ENCODE assay signal across 9 mouse cellular contexts in genomic region chr2:57103845-57104660, GRCm38 (mm10). TPM values are rescaled to one million over a fixed set of nuclear protein-coding genes. Genes with fewer than 3 reads are reported as not detected.
DNase-seq lines count a peak whose midpoint lies in the region; ATAC-seq and TF ChIP-seq lines count a peak whose summit lies in the region.
"Had no signal": no experiment of that assay in that cellular context is flagged by ENCODE, and none has a peak within 500 bp of the region (broad histone marks: within the 10 kb centered on the region; RNA-seq: fewer than 3 reads in every experiment).

No protein-coding gene starts in this region.

- under 1% methylated on average over 26 of the region's 26 CpGs for WGBS in kidney, embryonic 15.5 days
- WGBS in embryonic facial prominence, embryonic 11.5 days, result 1% methylated on average over 26 of the region's 26 CpGs
- WGBS in forebrain, postnatal 0 days, result 7% methylated on average over 26 of the region's 26 CpGs
- WGBS in midbrain, embryonic 12.5 days, result under 1% methylated on average over 26 of the region's 26 CpGs

- no peak for ATAC-seq in kidney, embryonic 15.5 days (replicated peaks; ENCODE audit: low FRiP score)
- ATAC-seq in embryonic facial prominence, embryonic 11.5 days (replicated peaks; ENCODE audit: insufficient number of reproducible peaks, low FRiP score, low TSS enrichment, low read depth), result no peak
- no peak for ATAC-seq in forebrain, postnatal 0 days
- peak; percentile 39; the same call in 1 of the 2 replicates for ATAC-seq in midbrain, embryonic 12.5 days (ENCODE audit: low FRiP score, low read depth)
- ATAC-seq in erythroid progenitor cell, adult 5-6 weeks (replicated peaks; ENCODE audit: low FRiP score, poor library complexity, severe bottlenecking), result no peak

- H3K9me3 ChIP-seq in kidney, embryonic 15.5 days (replicated peaks), result no peaks in the 10 kb centered on the region
- no peaks in the 10 kb centered on the region for H3K9me3 ChIP-seq in embryonic facial prominence, embryonic 11.5 days (replicated peaks; ENCODE audit: control insufficient read depth, low read length)
- no peaks in the 10 kb centered on the region for H3K9me3 ChIP-seq in forebrain, postnatal 0 days (ENCODE audit: low read length)
- H3K9me3 ChIP-seq in midbrain, embryonic 12.5 days, result no peaks in the 10 kb centered on the region

- peaks cover 24% of the 10 kb centered on the region for H3K4me1 ChIP-seq in kidney, embryonic 15.5 days
- peaks cover 6% of the 10 kb centered on the region; the same call in 1 of the 2 replicates for H3K4me1 ChIP-seq in embryonic facial prominence, embryonic 11.5 days (ENCODE audit: control insufficient read depth, insufficient read depth, low read length)
- H3K4me1 ChIP-seq in forebrain, postnatal 0 days (ENCODE audit: insufficient read depth), result peaks cover 10% of the 10 kb centered on the region
- peaks cover 22% of the 10 kb centered on the region for H3K4me1 ChIP-seq in midbrain, embryonic 12.5 days

- H3K27ac ChIP-seq in kidney, embryonic 15.5 days, result no peak overlapping the region
- no peak overlapping the region for H3K27ac ChIP-seq in embryonic facial prominence, embryonic 11.5 days (replicated peaks; ENCODE audit: low read depth, low read length)
- H3K27ac ChIP-seq in forebrain, postnatal 0 days (ENCODE audit: low read depth, low read length), result no peak overlapping the region
- H3K27ac ChIP-seq in midbrain, embryonic 12.5 days (replicated peaks), result no peak overlapping the region

- H3K4me3 ChIP-seq in kidney, embryonic 15.5 days (replicated peaks), result peak overlapping the region; percentile 21
- H3K4me3 ChIP-seq in embryonic facial prominence, embryonic 11.5 days (ENCODE audit: low read depth, low read length), result no peak overlapping the region
- H3K4me3 ChIP-seq in forebrain, postnatal 0 days (ENCODE audit: low read depth, low read length), result peak overlapping the region; percentile 40
- 0 out of 2 replicates have a peak overlapping the region, but pooled peaks have one; percentile 12 for H3K4me3 ChIP-seq in midbrain, embryonic 12.5 days

- no peaks in the 10 kb centered on the region for H3K36me3 ChIP-seq in kidney, embryonic 15.5 days
- H3K36me3 ChIP-seq in embryonic facial prominence, embryonic 11.5 days (replicated peaks; ENCODE audit: control insufficient read depth, insufficient read depth, low read depth, low read length), result no peaks in the 10 kb centered on the region
- no peaks in the 10 kb centered on the region for H3K36me3 ChIP-seq in forebrain, postnatal 0 days (ENCODE audit: insufficient read depth)
- no peaks in the 10 kb centered on the region for H3K36me3 ChIP-seq in midbrain, embryonic 12.5 days

- TF ChIP-seq CTCF in forebrain, postnatal 0 days (IDR thresholded peaks at IDR 0.05; ENCODE audit: low read depth), result no peak

- no peak overlapping the region for H3K9ac ChIP-seq in kidney, embryonic 15.5 days
- H3K9ac ChIP-seq in embryonic facial prominence, embryonic 11.5 days (replicated peaks; ENCODE audit: low read length), result no peak overlapping the region
- H3K9ac ChIP-seq in forebrain, postnatal 0 days, result no peak overlapping the region
- H3K9ac ChIP-seq in midbrain, embryonic 12.5 days (replicated peaks), result no peak overlapping the region

- H3K4me2 ChIP-seq in kidney, embryonic 15.5 days, result peak overlapping the region; percentile 36
- peak overlapping the region; percentile 19 for H3K4me2 ChIP-seq in embryonic facial prominence, embryonic 11.5 days (ENCODE audit: low read depth, low read length)
- peak overlapping the region; percentile 70; the same call in 1 of the 2 replicates for H3K4me2 ChIP-seq in forebrain, postnatal 0 days (ENCODE audit: low read depth)
- H3K4me2 ChIP-seq in midbrain, embryonic 12.5 days (replicated peaks), result peak overlapping the region; percentile 65

- peaks cover 96% of the 10 kb centered on the region for H3K27me3 ChIP-seq in kidney, embryonic 15.5 days
- peaks cover 60% of the 10 kb centered on the region for H3K27me3 ChIP-seq in embryonic facial prominence, embryonic 11.5 days (ENCODE audit: control insufficient read depth, insufficient read depth, low read length)
- H3K27me3 ChIP-seq in forebrain, postnatal 0 days (ENCODE audit: insufficient read depth, low read length), result peaks cover 71% of the 10 kb centered on the region
- H3K27me3 ChIP-seq in midbrain, embryonic 12.5 days, result peaks cover 89% of the 10 kb centered on the region

- DNase-seq in kidney, postnatal 14 days, result no peak
- peak; percentile 20 for DNase-seq in embryonic facial prominence, embryonic 11.5 days (ENCODE audit: low spot score)
- no peak for DNase-seq in forebrain, postnatal 0 days
- DNase-seq in thymus, adult 18-20 months, result no peak
- no peak for DNase-seq in gastrocnemius, postnatal 10 days
- DNase-seq: layer of hippocampus, postnatal 36 days had no signal

RNA-seq across cellular contexts. Expression of gene Nr4a2, which starts 19.8 kb away (rescaled TPM):
- 4.2 and 4.6 TPM in 2 replicates for polyA plus RNA-seq in kidney, embryonic 15.5 days (2015; fragmentation: Nextera tagmentation; extraction: Ambion mirVana)
- 3.7 and 5.7 TPM in 2 replicates for polyA plus RNA-seq in embryonic facial prominence, embryonic 11.5 days (2014; fragmentation: Nextera tagmentation; extraction: Ambion mirVana)
- total RNA-seq in forebrain, postnatal 0 days (2014; rRNA removed), result 26.4 and 30.6 TPM in 2 replicates
- polyA plus RNA-seq in forebrain, postnatal 0 days (2015; fragmentation: Nextera tagmentation; extraction: Ambion mirVana), result 25.1 and 59.4 TPM in 2 replicates
- 31.4 and 35.2 TPM in 2 replicates for polyA plus RNA-seq in midbrain, embryonic 12.5 days (2016; fragmentation: Nextera tagmentation; extraction: Ambion mirVana)
- 1 to 10 TPM; 1.8 to 2.3 TPM for total RNA-seq in gastrocnemius, postnatal 10 days (2021)
- total RNA-seq in erythroid progenitor cell, adult 5-6 weeks (2015; ENCODE audit: low replicate concordance), result 0.72 TPM in 1 of 2 replicates, not detected in the other
- 0.13 and 0.68 TPM in 2 replicates for total RNA-seq in erythroid progenitor cell, adult 5-6 weeks (2017; ENCODE audit: low replicate concordance)

Comparison
In these comparisons a context has a peak if more than half of its experiments do, and no peak if none do; other contexts are left out.
1. H3K4me2 ChIP-seq: peak in every context shown above with its lines; median percentile 70 in forebrain, postnatal 0 days; 65 in midbrain, embryonic 12.5 days; 36 in kidney, embryonic 15.5 days; 19 in embryonic facial prominence, embryonic 11.5 days.